8 mouse cellular contexts compared by ENCODE assay signal in the genomic region with DNA sequence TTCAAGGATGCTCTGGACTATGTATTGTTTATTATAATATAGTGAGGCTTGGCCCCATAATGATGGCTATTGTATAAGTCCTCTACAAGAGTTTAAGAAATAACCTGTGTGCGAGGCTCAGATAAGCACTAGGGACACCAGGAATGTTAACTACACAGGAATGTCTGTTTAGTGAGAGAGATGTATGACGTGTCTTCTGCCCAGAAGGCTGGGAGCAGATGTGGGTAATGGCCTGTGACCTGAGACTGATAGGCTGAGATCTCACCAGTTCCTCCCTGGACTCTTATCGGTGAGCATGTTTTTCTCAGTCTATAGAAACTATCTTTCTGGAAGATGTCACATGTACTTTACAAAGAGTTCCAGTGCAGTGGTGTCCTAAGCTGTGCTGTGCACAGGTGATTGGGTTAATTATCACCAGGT. TPM values are rescaled to one million over a fixed set of nuclear protein-coding genes. Genes with fewer than 3 reads are reported as not detected.
DNase-seq lines count a peak whose midpoint lies in the region; ATAC-seq and TF ChIP-seq lines count a peak whose summit lies in the region.

No protein-coding gene starts in this region.

- no peak for TF ChIP-seq POLR2A in lung, adult 2 months (IDR thresholded peaks at IDR 0.05; ENCODE audit: borderline replicate concordance, extremely low read depth, low read depth, low read length)

- peak overlapping the region; percentile 54 for H3K9ac ChIP-seq in hindbrain, embryonic 15.5 days
- H3K9ac ChIP-seq in midbrain, embryonic 15.5 days = peak overlapping the region; percentile 53; the same call in 1 of the 2 replicates

- peak overlapping the region; percentile 99 for H3K4me3 ChIP-seq in lung, adult 2 months (replicated peaks; ENCODE audit: extremely low read depth, low read depth, low read length)
- H3K4me3 ChIP-seq in hindbrain, embryonic 15.5 days = peak overlapping the region; percentile 85
- H3K4me3 ChIP-seq in midbrain, embryonic 15.5 days = peak overlapping the region; percentile 82

- no peaks in the 10 kb centered on the region for H3K36me3 ChIP-seq in hindbrain, embryonic 15.5 days
- H3K36me3 ChIP-seq in midbrain, embryonic 15.5 days (replicated peaks) = no peaks in the 10 kb centered on the region

- TF ChIP-seq CTCF in lung, adult 2 months (IDR thresholded peaks at IDR 0.05; ENCODE audit: insufficient read depth, low read length) = no peak

- H3K27me3 ChIP-seq in hindbrain, embryonic 15.5 days = no peaks in the 10 kb centered on the region
- H3K27me3 ChIP-seq in midbrain, embryonic 15.5 days (replicated peaks) = no peaks in the 10 kb centered on the region

- DNase-seq in lung, adult 2 months = no peak
- DNase-seq in lung, postnatal 14 days = no peak
- DNase-seq in c-Kit-positive CD71-positive TER-119-negative erythroid progenitor cells, embryonic 14.5 days (ENCODE audit: low read depth) = peak; percentile 71
- DNase-seq in layer of hippocampus, adult 18-20 months (ENCODE audit: low spot score in 2 of 2) = no peak
- no peak for DNase-seq in adrenal gland, postnatal 25 days
- no peak for DNase-seq in adrenal gland, postnatal 14 days

- peak overlapping the region; percentile 72 for H3K4me2 ChIP-seq in hindbrain, embryonic 15.5 days
- H3K4me2 ChIP-seq in midbrain, embryonic 15.5 days = peak overlapping the region; percentile 78

- no peaks in the 10 kb centered on the region for H3K9me3 ChIP-seq in hindbrain, embryonic 15.5 days
- H3K9me3 ChIP-seq in midbrain, embryonic 15.5 days = no peaks in the 10 kb centered on the region

- H3K27ac ChIP-seq in hindbrain, embryonic 15.5 days (replicated peaks) = 0 out of 2 replicates have a peak overlapping the region, but pooled peaks have one; percentile 89
- no peak overlapping the region for H3K27ac ChIP-seq in midbrain, embryonic 15.5 days

- WGBS in lung, adult 2 months = 17% methylated on average over 3 of the region's 3 CpGs
- 35% methylated on average over 3 of the region's 3 CpGs for WGBS in hindbrain, embryonic 15.5 days
- WGBS in midbrain, embryonic 15.5 days = 46% methylated on average over 3 of the region's 3 CpGs

- ATAC-seq in hindbrain, embryonic 15.5 days (ENCODE audit: low FRiP score, low read depth) = no peak
- no peak for ATAC-seq in midbrain, embryonic 15.5 days (replicated peaks)

- peaks cover 3% of the 10 kb centered on the region; the same call in 1 of the 2 replicates for H3K4me1 ChIP-seq in lung, adult 2 months (ENCODE audit: control insufficient read depth, insufficient read depth, low read length)
- H3K4me1 ChIP-seq in hindbrain, embryonic 15.5 days (replicated peaks) = peaks cover 17% of the 10 kb centered on the region
- peaks cover 18% of the 10 kb centered on the region for H3K4me1 ChIP-seq in midbrain, embryonic 15.5 days

RNA-seq across cellular contexts. Expression of a gene that starts 17.8 kb away (rescaled TPM):
- 141 and 169 TPM in 2 replicates for polyA plus RNA-seq in lung, adult 2 months (2012; rRNA removed)
- 1.1 and 1.7 TPM in 2 replicates for polyA plus RNA-seq in hindbrain, embryonic 15.5 days (2015; fragmentation: Nextera tagmentation; extraction: Ambion mirVana)
- 2.0 and 2.9 TPM in 2 replicates for polyA plus RNA-seq in midbrain, embryonic 15.5 days (2015; fragmentation: Nextera tagmentation; extraction: Ambion mirVana)
- 1 to 10 TPM; 6.1 to 6.6 TPM for total RNA-seq in layer of hippocampus, adult 18-20 months (2021)
- total RNA-seq in adrenal gland, postnatal 25 days (2021) = 15.2 and 16.7 TPM in 2 replicates
- 15.6 and 20.9 TPM in 2 replicates for total RNA-seq in adrenal gland, postnatal 14 days (2021)

RNA-seq across cellular contexts. Expression of a gene that starts 23.1 kb away (rescaled TPM):
- 18.1 and 31.9 TPM in 2 replicates for polyA plus RNA-seq in lung, adult 2 months (2012; rRNA removed)
- 1.8 and 3.7 TPM in 2 replicates for polyA plus RNA-seq in hindbrain, embryonic 15.5 days (2015; fragmentation: Nextera tagmentation; extraction: Ambion mirVana)
- polyA plus RNA-seq in midbrain, embryonic 15.5 days (2015; fragmentation: Nextera tagmentation; extraction: Ambion mirVana) = 2.8 and 3.6 TPM in 2 replicates
- 1 to 10 TPM; 2.0 to 5.1 TPM for total RNA-seq in layer of hippocampus, adult 18-20 months (2021)
- 16.2 and 20.1 TPM in 2 replicates for total RNA-seq in adrenal gland, postnatal 25 days (2021)
- 30.3 and 31.4 TPM in 2 replicates for total RNA-seq in adrenal gland, postnatal 14 days (2021)

RNA-seq across cellular contexts. Expression of a gene that starts 35.8 kb away (rescaled TPM):
- polyA plus RNA-seq in lung, adult 2 months (2012; rRNA removed) = 85.8 and 128 TPM in 2 replicates
- polyA plus RNA-seq in hindbrain, embryonic 15.5 days (2015; fragmentation: Nextera tagmentation; extraction: Ambion mirVana) = 0.44 and 0.81 TPM in 2 replicates
- not detected in 2 replicates for polyA plus RNA-seq in midbrain, embryonic 15.5 days (2015; fragmentation: Nextera tagmentation; extraction: Ambion mirVana)
- 10 to 100 TPM; 48.7 to 52.6 TPM for total RNA-seq in layer of hippocampus, adult 18-20 months (2021)
- 133 and 225 TPM in 2 replicates for total RNA-seq in adrenal gland, postnatal 25 days (2021)
- 269 and 312 TPM in 2 replicates for total RNA-seq in adrenal gland, postnatal 14 days (2021)

RNA-seq across cellular contexts. Expression of a gene that starts 54.6 kb away (rescaled TPM):
- 0.42 TPM in 1 of 2 replicates, not detected in the other for polyA plus RNA-seq in lung, adult 2 months (2012; rRNA removed)
- polyA plus RNA-seq in hindbrain, embryonic 15.5 days (2015; fragmentation: Nextera tagmentation; extraction: Ambion mirVana) = 0.09 TPM in 1 of 2 replicates, not detected in the other
- polyA plus RNA-seq in midbrain, embryonic 15.5 days (2015; fragmentation: Nextera tagmentation; extraction: Ambion mirVana) = not detected in 2 replicates
- total RNA-seq in layer of hippocampus, adult 18-20 months (2021) = not detected
- not detected in 2 replicates for total RNA-seq in adrenal gland, postnatal 25 days (2021)
- not detected in 2 replicates for total RNA-seq in adrenal gland, postnatal 14 days (2021)
